Mouse (Mus musculus) neural tube, embryonic 11.5 days (tissue): ENCODE measurements at regions not wholly inside any gene's neighbourhood (a gene's known extent, or its start where the extent isn't known, plus 50 kb on each side); places are given as distances from the start of the nearest gene placed in this dataset.

Experiments used
- ATAC-seq: fragments of 200-750 bp; cut with Nextera tagmentation; 2 replicates; pipeline ENCODE4 v1.8.0; 2017; ENCODE audit warnings: moderate number of reproducible peaks, mild to moderate bottlenecking, moderate TSS enrichment, moderate library complexity; ENCODE audit not compliant: insufficient read depth, low FRiP score, low TSS enrichment
- DNase-seq: peaks from one replicate; pipeline ENCODE4 v3.0.0-alpha.2; 2015; ENCODE audit warnings: low spot score
- H3K27ac ChIP-seq: fragments of 300-500 bp; sonication (generic); 2 replicates; pipeline ENCODE4 v1.5.1; 2014; ENCODE audit warnings: low read depth, mild to moderate bottlenecking, low read length
- H3K27me3 ChIP-seq: fragments of 300-500 bp; sonication (generic); 2 replicates; pipeline ENCODE4 v1.6.1; 2014; ENCODE audit warnings: mild to moderate bottlenecking, low read length, mixed read lengths; ENCODE audit not compliant: control insufficient read depth, insufficient read depth
- H3K36me3 ChIP-seq: fragments of 300-500 bp; sonication (generic); 2 replicates; pipeline ENCODE4 v1.6.1; 2014; ENCODE audit warnings: mild to moderate bottlenecking, low read length, moderate library complexity, mixed read lengths; ENCODE audit not compliant: control insufficient read depth, insufficient read depth
- H3K4me1 ChIP-seq: fragments of 300-500 bp; sonication (generic); 2 replicates; pipeline ENCODE4 v1.6.1; 2014; ENCODE audit warnings: low read length, mixed read lengths; ENCODE audit not compliant: control insufficient read depth, insufficient read depth
- H3K4me2 ChIP-seq: fragments of 300-500 bp; sonication (generic); 2 replicates; pipeline ENCODE4 v1.6.1; 2014; ENCODE audit warnings: low read depth, mild to moderate bottlenecking, moderate library complexity
- H3K4me3 ChIP-seq: fragments of 300-500 bp; sonication (generic); 2 replicates; pipeline ENCODE4 v1.5.1; 2014; ENCODE audit warnings: low read depth, low read length
- H3K9ac ChIP-seq: fragments of 300-500 bp; sonication (generic); 2 replicates; pipeline ENCODE4 v1.6.1; 2014; ENCODE audit warnings: mild to moderate bottlenecking, low read length
- H3K9me3 ChIP-seq: fragments of 300-500 bp; sonication (generic); 2 replicates; pipeline ENCODE4 v1.6.1; 2016; ENCODE audit warnings: low read length; ENCODE audit not compliant: control insufficient read depth
- WGBS: fragments of 180-500 bp; shearing (Covaris S2); extraction: QIAGEN DNeasy Blood & Tissue Kit; methylation state at CpG from one replicate; pipeline ENCODE4 v1.1.7; 2014; 5-methylcytosine and 5-hydroxymethylcytosine counted together

DNA sequence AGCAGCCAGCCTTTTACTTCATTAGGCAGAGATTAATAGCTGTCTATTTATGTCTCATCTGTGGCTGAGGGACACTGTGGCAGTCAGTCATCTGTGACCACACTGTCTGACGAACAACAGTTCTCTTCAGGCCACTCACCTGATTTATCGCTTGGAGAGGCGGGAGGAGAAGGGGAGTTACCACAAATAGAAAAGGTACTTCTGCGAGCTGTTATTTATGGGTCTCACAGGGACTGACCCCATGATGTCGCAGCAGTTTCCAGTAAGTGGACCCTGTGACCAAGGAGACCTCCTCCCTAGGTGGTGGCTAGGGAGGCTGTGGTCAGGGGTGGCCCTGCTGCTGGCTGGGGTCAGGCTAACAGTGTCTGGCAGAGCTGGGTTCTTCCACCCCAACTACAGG is 176.7 kb downstream of the Thbs2 start:
- Histone ChIP-seq H3K4me2 (no peak overlapping the region), H3K4me1 (peaks cover 5% of the 10 kb centered on the region; the same call in 1 of the 2 replicates), H3K9me3 (no peaks in the 10 kb centered on the region), H3K27me3 (no peaks in the 10 kb centered on the region), H3K4me3 (no peak overlapping the region), H3K9ac (no peak overlapping the region), H3K36me3 (no peaks in the 10 kb centered on the region), H3K27ac (no peak overlapping the region)
- peak; percentile 76 for ATAC-seq
- 41% methylated on average over 5 of the region's 5 CpGs for WGBS
- DNase-seq = no peak

DNA sequence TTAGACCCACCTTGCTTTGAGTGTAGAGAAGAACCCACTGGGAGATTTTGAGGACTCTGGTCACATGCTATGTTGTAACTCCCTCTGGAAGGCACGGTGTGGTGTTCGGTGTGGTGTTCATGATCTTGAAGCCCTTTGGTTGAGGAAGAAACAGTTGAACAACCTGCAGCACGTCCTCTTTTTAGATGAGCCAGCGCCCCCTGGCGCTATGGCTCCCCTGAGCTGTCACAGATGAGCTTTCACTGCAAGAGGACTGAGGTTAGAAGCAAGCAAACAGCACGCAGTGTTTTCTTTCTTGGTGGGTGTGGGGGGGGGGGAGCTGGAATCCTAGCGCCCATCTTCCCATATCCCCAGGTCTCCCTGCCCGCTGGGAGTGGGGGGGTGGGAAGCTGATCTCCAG is 177.9 kb downstream of the Thbs2 start:
- no peaks in the 10 kb centered on the region for H3K36me3 ChIP-seq
- ATAC-seq (no peak), DNase-seq (peak; percentile 64)
- 33% methylated on average over 8 of the region's 8 CpGs for WGBS
- no peaks in the 10 kb centered on the region for H3K27me3 ChIP-seq
- no peak overlapping the region for H3K27ac ChIP-seq
- H3K9me3 ChIP-seq = no peaks in the 10 kb centered on the region
- H3K4me3 ChIP-seq = no peak overlapping the region
- peaks cover 5% of the 10 kb centered on the region; the same call in 1 of the 2 replicates for H3K4me1 ChIP-seq
- H3K9ac ChIP-seq = no peak overlapping the region
- no peak overlapping the region for H3K4me2 ChIP-seq

DNA sequence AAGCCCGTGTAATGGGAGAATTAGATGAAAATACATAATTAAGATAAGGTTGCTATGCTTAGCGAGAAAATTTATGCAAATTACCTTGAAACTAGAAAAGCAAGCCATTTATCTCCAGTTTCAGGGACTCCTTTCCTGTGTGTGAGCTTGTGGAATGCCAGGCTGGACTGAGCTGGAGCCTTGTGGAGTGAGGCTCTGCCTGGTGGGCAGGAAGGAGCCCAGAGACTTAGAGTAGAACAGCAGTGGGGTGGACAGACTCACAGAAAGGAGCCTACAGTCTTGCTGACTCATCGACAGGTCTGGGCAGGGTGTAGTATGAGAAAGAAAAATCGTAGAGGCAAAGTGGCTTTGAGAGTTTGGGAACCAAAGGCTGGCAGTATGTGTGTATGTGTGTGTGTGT is 180.6 kb downstream of the Thbs2 start:
- DNase-seq = no peak
- H3K27ac ChIP-seq = no peak overlapping the region
- 91% methylated on average over 4 of the region's 4 CpGs for WGBS
- no peak overlapping the region for H3K4me2 ChIP-seq
- H3K4me1 ChIP-seq = peaks cover 5% of the 10 kb centered on the region; the same call in 1 of the 2 replicates
- ATAC-seq = no peak
- H3K27me3 ChIP-seq = no peaks in the 10 kb centered on the region
- H3K9me3 ChIP-seq = no peaks in the 10 kb centered on the region
- no peaks in the 10 kb centered on the region for H3K36me3 ChIP-seq
- no peak overlapping the region for H3K4me3 ChIP-seq
- H3K9ac ChIP-seq = no peak overlapping the region

DNA sequence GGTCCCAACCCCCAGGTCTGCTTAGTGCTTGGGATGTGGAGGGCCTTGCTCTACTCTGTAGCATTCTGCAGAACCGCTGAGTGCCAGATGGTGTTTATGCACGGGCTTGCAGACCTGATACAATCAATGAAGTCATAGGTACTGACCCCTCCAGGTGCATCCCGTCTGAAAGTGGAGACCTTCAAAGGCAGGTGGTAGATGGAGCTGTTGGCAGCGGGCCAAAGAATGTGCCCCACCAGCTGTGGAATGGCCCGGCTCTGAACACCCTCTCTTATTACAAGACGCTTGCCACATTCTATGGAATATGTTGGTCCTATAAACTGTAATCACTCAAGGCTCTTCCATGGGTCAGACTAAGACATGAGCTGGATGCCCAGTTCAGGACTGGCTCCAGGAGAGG is 183.5 kb downstream of the Thbs2 start:
- Histone ChIP-seq H3K9ac (no peak overlapping the region), H3K36me3 (no peaks in the 10 kb centered on the region), H3K4me2 (no peak overlapping the region), H3K4me3 (no peak overlapping the region), H3K27me3 (no peaks in the 10 kb centered on the region), H3K27ac (no peak overlapping the region), H3K4me1 (no peaks in the 10 kb centered on the region), H3K9me3 (no peaks in the 10 kb centered on the region)
- peak; percentile 41 for DNase-seq
- no peak for ATAC-seq
- WGBS = 68% methylated on average over 6 of the region's 6 CpGs

DNA sequence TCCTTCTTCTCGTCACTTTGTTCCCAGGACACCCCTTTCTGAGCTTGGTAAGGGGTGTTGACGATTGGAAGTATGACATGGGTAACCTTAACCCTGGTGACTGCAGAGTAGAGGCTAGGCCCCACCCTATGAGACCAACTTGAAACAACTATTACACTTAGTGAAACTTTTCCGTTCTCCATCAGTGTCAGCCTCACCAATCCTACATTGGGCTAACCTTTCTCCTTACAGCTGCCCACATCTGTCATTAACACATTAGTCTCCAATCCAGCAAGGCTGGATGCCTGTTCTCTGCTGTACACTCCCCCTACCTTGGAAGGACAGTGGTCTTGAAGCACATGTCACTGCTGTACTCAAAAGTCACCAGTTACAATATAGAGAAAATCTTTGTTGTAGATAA is 186.9 kb downstream of the Thbs2 start:
- 80% methylated on average over 3 of the region's 3 CpGs for WGBS
- H3K4me2 ChIP-seq = no peak overlapping the region
- no peak for DNase-seq
- H3K27me3 ChIP-seq = no peaks in the 10 kb centered on the region
- H3K36me3 ChIP-seq = no peaks in the 10 kb centered on the region
- no peak for ATAC-seq
- H3K4me1 ChIP-seq = no peaks in the 10 kb centered on the region
- H3K4me3 ChIP-seq = no peak overlapping the region
- no peak overlapping the region for H3K27ac ChIP-seq
- no peaks in the 10 kb centered on the region for H3K9me3 ChIP-seq
- H3K9ac ChIP-seq = no peak overlapping the region

DNA sequence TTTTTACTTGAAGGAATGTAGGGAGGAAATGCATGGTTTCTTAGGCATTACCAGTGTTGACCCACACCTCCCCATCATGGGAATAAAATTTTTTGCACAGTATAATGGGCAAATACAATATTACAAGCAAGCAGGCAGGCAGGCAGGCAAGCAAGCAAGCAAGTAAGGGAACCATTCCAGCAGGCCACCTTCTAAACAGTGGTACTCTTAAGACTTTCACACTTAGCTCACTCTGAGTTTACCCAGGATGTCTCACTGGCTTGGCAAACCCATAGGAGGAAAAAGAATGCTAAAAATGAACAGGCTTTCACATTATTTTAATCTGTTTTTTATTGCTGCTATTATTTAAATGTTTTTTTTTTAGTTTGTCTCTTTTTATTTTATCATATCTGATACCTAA is 187.9 kb downstream of the Thbs2 start:
- no peak overlapping the region for H3K27ac ChIP-seq
- no peaks in the 10 kb centered on the region for H3K4me1 ChIP-seq
- H3K9me3 ChIP-seq = no peaks in the 10 kb centered on the region
- H3K4me3 ChIP-seq = no peak overlapping the region
- DNase-seq = no peak
- ATAC-seq = no peak
- H3K9ac ChIP-seq = no peak overlapping the region
- no peak overlapping the region for H3K4me2 ChIP-seq
- H3K27me3 ChIP-seq = no peaks in the 10 kb centered on the region
- no peaks in the 10 kb centered on the region for H3K36me3 ChIP-seq

DNA sequence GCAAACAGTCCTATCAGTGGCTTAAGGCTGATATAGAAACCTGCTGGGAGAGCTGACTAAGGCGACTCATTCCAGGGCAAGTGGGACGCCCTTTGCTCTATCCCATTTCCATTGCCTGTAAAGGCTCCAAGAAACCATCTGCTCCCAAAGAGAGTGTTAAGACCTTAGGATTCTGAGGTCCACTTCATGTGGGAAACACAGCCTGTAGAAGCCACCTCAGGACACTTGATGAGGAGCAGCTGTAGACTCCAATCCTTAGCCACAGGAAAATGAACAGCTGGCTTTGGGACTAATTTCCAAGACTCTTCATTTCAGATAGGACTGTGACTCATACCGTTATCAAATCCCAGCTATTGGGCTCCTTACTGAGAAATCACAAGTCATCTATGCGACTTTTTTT is 188.6 kb downstream of the Thbs2 start:
- DNase-seq (no peak), ATAC-seq (no peak)
- H3K9ac ChIP-seq = no peak overlapping the region
- no peak overlapping the region for H3K4me2 ChIP-seq
- no peaks in the 10 kb centered on the region for H3K36me3 ChIP-seq
- no peaks in the 10 kb centered on the region for H3K27me3 ChIP-seq
- H3K4me1 ChIP-seq = no peaks in the 10 kb centered on the region
- no peaks in the 10 kb centered on the region for H3K9me3 ChIP-seq
- WGBS = 83% methylated on average over 4 of the region's 4 CpGs
- no peak overlapping the region for H3K27ac ChIP-seq
- H3K4me3 ChIP-seq = no peak overlapping the region

DNA sequence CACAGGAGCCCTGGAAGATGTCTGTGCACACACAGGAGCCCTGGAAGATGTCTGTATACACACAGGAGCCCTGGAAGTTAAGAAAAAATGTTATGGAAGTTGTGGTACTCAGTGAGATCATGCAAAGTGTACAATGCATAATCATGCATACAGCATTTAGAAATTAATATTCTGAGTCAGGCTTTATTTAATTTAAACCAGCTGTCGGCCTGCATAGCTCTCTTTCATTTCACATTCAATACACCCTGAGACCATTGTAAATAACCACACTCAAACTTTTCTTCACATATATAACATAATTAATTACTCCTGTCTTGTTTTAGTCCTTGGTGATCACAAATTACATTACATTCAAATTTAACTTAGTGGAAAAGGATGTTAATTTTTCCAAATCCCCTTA is 190.4 kb downstream of the Thbs2 start:
- H3K4me1 ChIP-seq = no peaks in the 10 kb centered on the region
- no peaks in the 10 kb centered on the region for H3K9me3 ChIP-seq
- no peak overlapping the region for H3K9ac ChIP-seq
- no peaks in the 10 kb centered on the region for H3K27me3 ChIP-seq
- no peaks in the 10 kb centered on the region for H3K36me3 ChIP-seq
- 90% methylated on average over 1 of the region's 1 CpGs for WGBS
- no peak overlapping the region for H3K4me2 ChIP-seq
- H3K27ac ChIP-seq = no peak overlapping the region
- DNase-seq = no peak
- no peak overlapping the region for H3K4me3 ChIP-seq
- no peak for ATAC-seq

DNA sequence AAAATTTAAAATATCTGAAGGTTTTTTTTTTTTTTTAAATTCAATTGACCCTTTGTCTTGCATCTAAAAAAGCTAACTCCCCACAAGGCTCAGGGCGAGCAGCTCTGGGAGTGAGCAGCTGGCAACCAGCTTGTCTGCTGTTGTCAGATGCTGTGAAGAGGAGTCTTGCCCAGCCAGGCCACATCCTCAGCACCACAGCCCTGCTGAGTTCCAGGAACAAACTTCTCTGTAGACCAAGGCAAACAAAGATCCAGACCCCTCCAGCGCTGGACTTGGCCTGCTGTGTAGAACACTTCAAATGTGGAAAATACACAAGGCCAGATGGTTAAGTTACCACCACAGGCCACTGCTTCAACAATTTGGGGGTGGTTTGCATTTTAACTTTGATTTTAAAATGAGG is 192.7 kb downstream of the Thbs2 start:
- Histone ChIP-seq H3K4me2 (no peak overlapping the region), H3K27me3 (no peaks in the 10 kb centered on the region), H3K4me1 (no peaks in the 10 kb centered on the region), H3K9ac (no peak overlapping the region), H3K27ac (no peak overlapping the region), H3K36me3 (no peaks in the 10 kb centered on the region), H3K4me3 (no peak overlapping the region), H3K9me3 (no peaks in the 10 kb centered on the region)
- no peak for DNase-seq
- WGBS = 58% methylated on average over 2 of the region's 2 CpGs
- ATAC-seq = no peak
